Mouse (Mus musculus) embryonic fibroblast, embryonic 13.5 days (primary cell): ENCODE measurements at regions not wholly inside any gene's neighbourhood (a gene's known extent, or its start where the extent isn't known, plus 50 kb on each side); places are given as distances from the start of the nearest gene placed in this dataset.

Source experiments
- CTCF ChIP-seq: IDR thresholded peaks from 2 replicates; pipeline ENCODE4 v1.5.1; 2011; ENCODE audit warnings: mild to moderate bottlenecking, control low read depth, low read length, moderate library complexity, borderline replicate concordance; ENCODE audit not compliant: insufficient read depth
- POLR2A ChIP-seq: IDR thresholded peaks from 2 replicates; pipeline ENCODE4 v1.6.1; 2011; ENCODE audit warnings: low read depth, mild to moderate bottlenecking, control low read depth, low read length, moderate library complexity

- no peak for TF ChIP-seq POLR2A
- no peak for TF ChIP-seq CTCF
These were observed 517.4 kb downstream of the Ccdc50 start for GRCm38 (mm10) chr16:27906036-27906435.
